In the genomic region with DNA sequence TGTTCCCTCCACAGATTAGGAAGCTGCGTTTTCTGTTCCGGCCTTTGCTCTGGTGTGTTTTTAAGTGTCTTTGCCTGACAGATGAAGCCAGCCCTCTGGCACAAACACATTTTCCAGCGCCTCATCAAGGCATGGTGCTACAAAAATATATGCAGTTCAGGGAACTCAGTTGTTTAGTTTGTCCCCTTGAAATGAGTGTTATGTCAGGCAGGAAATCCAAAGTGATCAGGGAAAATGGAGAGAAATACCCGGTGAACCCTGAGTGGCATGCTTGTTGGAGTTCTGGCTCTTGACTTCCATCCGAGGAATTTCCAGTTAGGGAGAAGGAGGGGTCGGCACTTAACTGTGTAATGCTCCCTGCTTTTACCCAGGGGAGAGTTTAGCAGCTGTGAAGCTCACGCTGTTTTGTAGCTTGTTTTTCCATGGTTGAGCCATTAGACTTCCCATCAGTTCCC, we compare ENCODE assay signal across 15 mouse cellular contexts.
DNase-seq lines count a peak whose midpoint lies in the region; ATAC-seq and TF ChIP-seq lines count a peak whose summit lies in the region.
"Had no signal": no experiment of that assay in that cellular context is flagged by ENCODE, and none has a peak within 500 bp of the region (broad histone marks: within the 10 kb centered on the region; RNA-seq: fewer than 3 reads in every experiment).

No protein-coding gene starts in this region.

- H3K27me3 ChIP-seq in kidney, embryonic 15.5 days = no peaks in the 10 kb centered on the region
- no peaks in the 10 kb centered on the region for H3K27me3 ChIP-seq in kidney, adult 2 months (replicated peaks; ENCODE audit: control insufficient read depth, insufficient read depth, low read length)
- no peaks in the 10 kb centered on the region for H3K27me3 ChIP-seq in embryonic facial prominence, embryonic 14.5 days (replicated peaks; ENCODE audit: control insufficient read depth, insufficient read depth, low read length)
- H3K27me3 ChIP-seq: liver, embryonic 12.5 days; midbrain, embryonic 15.5 days; neural tube, embryonic 12.5 days had no signal

- TF ChIP-seq POLR2A in kidney, adult 2 months (IDR thresholded peaks at IDR 0.05; ENCODE audit: low read depth, low read length) = no peak

- intact Hi-C loops in left cerebral cortex, postnatal 4 days (cut with DNase I) = no loop called here

- ATAC-seq in kidney, embryonic 15.5 days (replicated peaks; ENCODE audit: low FRiP score) = no peak
- ATAC-seq in embryonic facial prominence, embryonic 14.5 days (ENCODE audit: low read depth) = no peak
- ATAC-seq: inflammation-experienced regulatory T-cells, adult 6 months; liver, embryonic 12.5 days; midbrain, embryonic 15.5 days had no signal

- H3K36me3 ChIP-seq in kidney, embryonic 15.5 days = no peaks in the 10 kb centered on the region
- H3K36me3 ChIP-seq in kidney, adult 2 months (ENCODE audit: control insufficient read depth, insufficient read depth, low read length) = no peaks in the 10 kb centered on the region
- H3K36me3 ChIP-seq in embryonic facial prominence, embryonic 14.5 days (ENCODE audit: control insufficient read depth, insufficient read depth, low read length) = no peaks in the 10 kb centered on the region
- H3K36me3 ChIP-seq: liver, embryonic 12.5 days; midbrain, embryonic 15.5 days; neural tube, embryonic 12.5 days had no signal

- no peaks in the 10 kb centered on the region for H3K9me3 ChIP-seq in kidney, embryonic 15.5 days (replicated peaks)
- H3K9me3 ChIP-seq in embryonic facial prominence, embryonic 14.5 days (ENCODE audit: control insufficient read depth, low read length) = no peaks in the 10 kb centered on the region
- H3K9me3 ChIP-seq: liver, embryonic 12.5 days; midbrain, embryonic 15.5 days; neural tube, embryonic 12.5 days had no signal

- H3K27ac ChIP-seq in kidney, embryonic 15.5 days = 0 out of 2 replicates have a peak overlapping the region, but pooled peaks have one; percentile 18
- no peak overlapping the region for H3K27ac ChIP-seq in kidney, adult 2 months (ENCODE audit: insufficient read depth, low read depth, low read length)
- no peak overlapping the region for H3K27ac ChIP-seq in embryonic facial prominence, embryonic 14.5 days (replicated peaks; ENCODE audit: low read depth, low read length)
- H3K27ac ChIP-seq: liver, embryonic 12.5 days; midbrain, embryonic 15.5 days; neural tube, embryonic 12.5 days had no signal

- TF ChIP-seq CTCF in kidney, adult 2 months (conservative IDR thresholded peaks at IDR 0.05; ENCODE audit: insufficient read depth, insufficient read length, low read depth, low read length) = no peak

- H3K4me3 ChIP-seq in kidney, embryonic 15.5 days (replicated peaks) = no peak overlapping the region
- H3K4me3 ChIP-seq in kidney, adult 2 months (ENCODE audit: insufficient read depth, low read depth, low read length) = no peak overlapping the region
- no peak overlapping the region for H3K4me3 ChIP-seq in embryonic facial prominence, embryonic 14.5 days (ENCODE audit: low read depth, low read length)
- H3K4me3 ChIP-seq: liver, embryonic 12.5 days; midbrain, embryonic 15.5 days; neural tube, embryonic 12.5 days had no signal

- peak; percentile 13 for DNase-seq in embryo, embryonic 10.5 days (ENCODE audit: low spot score)
- no peak for DNase-seq in embryo, embryonic 10 days (ENCODE audit: low spot score)
- DNase-seq in kidney, adult 2 months = no peak
- peak; percentile 56 for DNase-seq in embryonic facial prominence, embryonic 14.5 days (ENCODE audit: low spot score)
- peak; percentile 37 for DNase-seq in mesoderm, embryonic 11.5 days (ENCODE audit: low read depth, low spot score)
- no peak for DNase-seq in testis, postnatal 10 days (ENCODE audit: low spot score)
- DNase-seq in left cerebral cortex, postnatal 4 days = no peak
- DNase-seq: adrenal gland, postnatal 10 days; cerebellum, adult 8-10 months; kidney, postnatal 14 days had no signal

- no peak overlapping the region for H3K9ac ChIP-seq in kidney, embryonic 15.5 days
- H3K9ac ChIP-seq in embryonic facial prominence, embryonic 14.5 days (ENCODE audit: low read depth, low read length) = no peak overlapping the region
- H3K9ac ChIP-seq: liver, embryonic 12.5 days; midbrain, embryonic 15.5 days; neural tube, embryonic 12.5 days had no signal

- WGBS in kidney, embryonic 15.5 days = 23% methylated on average over 7 of the region's 7 CpGs
- WGBS in kidney, adult 2 months = 27% methylated on average over 7 of the region's 7 CpGs
- WGBS in embryonic facial prominence, embryonic 14.5 days = 30% methylated on average over 7 of the region's 7 CpGs

- peaks cover 13% of the 10 kb centered on the region for H3K4me1 ChIP-seq in kidney, embryonic 15.5 days
- H3K4me1 ChIP-seq in kidney, adult 2 months (ENCODE audit: control insufficient read depth, insufficient read depth, low read length) = no peaks in the 10 kb centered on the region
- H3K4me1 ChIP-seq in embryonic facial prominence, embryonic 14.5 days (ENCODE audit: control insufficient read depth, insufficient read depth, low read length) = 0 out of 2 replicates have a peak, but pooled peaks cover 5% of the 10 kb centered on the region
- H3K4me1 ChIP-seq: liver, embryonic 12.5 days; neural tube, embryonic 12.5 days had no signal

- no peak overlapping the region for H3K4me2 ChIP-seq in kidney, embryonic 15.5 days
- H3K4me2 ChIP-seq in embryonic facial prominence, embryonic 14.5 days (ENCODE audit: low read depth, low read length) = no peak overlapping the region
- H3K4me2 ChIP-seq: liver, embryonic 12.5 days; midbrain, embryonic 15.5 days; neural tube, embryonic 12.5 days had no signal

Comparison
In these comparisons a context has a peak if more than half of its experiments do, and no peak if none do; other contexts are left out.
1. DNase-seq: peak in embryo, embryonic 10.5 days (single experiment), embryonic facial prominence, embryonic 14.5 days (single experiment) and mesoderm, embryonic 11.5 days (single experiment); none in embryo, embryonic 10 days (single experiment), kidney, adult 2 months (single experiment), testis, postnatal 10 days (single experiment) and left cerebral cortex, postnatal 4 days (single experiment).